Mouse (Mus musculus) embryonic facial prominence, embryonic 14.5 days (tissue): ENCODE measurements around the gene Unc45b. TPM values are rescaled to one million over a fixed set of nuclear protein-coding genes. Genes with fewer than 3 reads are reported as not detected.
A peak's percentile ranks its signal among the peaks of the same experiment; 100 is the strongest.

Experiments used
- ATAC-seq: fragments of 200-750 bp; cut with Nextera tagmentation; 2 replicates; pipeline ENCODE4 v1.8.0; 2017; ENCODE audit warnings: low read depth, moderate number of reproducible peaks, moderate TSS enrichment
- DNase-seq: peaks from one replicate; pipeline ENCODE4 v3.0.0-alpha.2; 2015; ENCODE audit warnings: low spot score
- H3K27ac ChIP-seq: fragments of 300-500 bp; sonication (generic); replicated peaks from 2 replicates; pipeline ENCODE4 v1.5.1; 2014; ENCODE audit warnings: low read depth, mild to moderate bottlenecking, low read length, moderate library complexity
- H3K27me3 ChIP-seq: fragments of 300-500 bp; sonication (generic); replicated peaks from 2 replicates; pipeline ENCODE4 v1.6.1; 2014; ENCODE audit warnings: low read length; ENCODE audit not compliant: control insufficient read depth, insufficient read depth
- H3K36me3 ChIP-seq: fragments of 300-500 bp; sonication (generic); 2 replicates; pipeline ENCODE4 v1.6.1; 2014; ENCODE audit warnings: low read length, mixed read lengths; ENCODE audit not compliant: control insufficient read depth, insufficient read depth
- H3K4me1 ChIP-seq: fragments of 300-500 bp; sonication (generic); 2 replicates; pipeline ENCODE4 v1.6.1; 2014; ENCODE audit warnings: antibody characterized with exemption, low read length; ENCODE audit not compliant: control insufficient read depth, insufficient read depth
- H3K4me2 ChIP-seq: fragments of 300-500 bp; sonication (generic); 2 replicates; pipeline ENCODE4 v1.6.1; 2014; ENCODE audit warnings: low read depth, mild to moderate bottlenecking, low read length, moderate library complexity, mixed read lengths
- H3K4me3 ChIP-seq: fragments of 300-500 bp; sonication (generic); 2 replicates; pipeline ENCODE4 v1.5.1; 2014; ENCODE audit warnings: low read depth, mild to moderate bottlenecking, low read length
- H3K9ac ChIP-seq: fragments of 300-500 bp; sonication (generic); 2 replicates; pipeline ENCODE4 v1.6.1; 2014; ENCODE audit warnings: low read depth, mild to moderate bottlenecking, low read length, moderate library complexity, mixed read lengths
- H3K9me3 ChIP-seq: fragments of 300-500 bp; sonication (generic); 2 replicates; pipeline ENCODE4 v1.6.1; 2016; ENCODE audit warnings: low read length; ENCODE audit not compliant: control insufficient read depth
- WGBS: fragments of 180-500 bp; shearing (Covaris S2); extraction: QIAGEN DNeasy Blood & Tissue Kit; methylation state at CpG from one replicate; pipeline ENCODE4 v1.1.7; 2014; 5-methylcytosine and 5-hydroxymethylcytosine counted together
- polyA plus RNA-seq: library from polyadenylated mRNA; unstranded; fragments of >200 nt; fragmentation: Nextera tagmentation; extraction: Ambion mirVana; gene quantifications from 2 replicates; pipeline ENCODE4 v1.2.1, GENCODE M21; 2014

Unc45b gene
- polyA plus RNA-seq, 1 experiment from 2014 or later: 44.5 TPM

- WGBS: 67% methylated on average over 9 of the region's 9 CpGs
- H3K9ac ChIP-seq: peak overlapping the region; percentile 74; the same call in 1 of the 2 replicates
- no peaks in the 10 kb centered on the region for H3K36me3 ChIP-seq
- H3K9me3 ChIP-seq: no peaks in the 10 kb centered on the region
- no peak overlapping the region for H3K27ac ChIP-seq
- no peaks in the 10 kb centered on the region for H3K4me1 ChIP-seq
- H3K4me2 ChIP-seq: peak overlapping the region; percentile 83
- H3K27me3 ChIP-seq: no peaks in the 10 kb centered on the region
- ATAC-seq (no peak), DNase-seq (no peak)
- H3K4me3 ChIP-seq: peak overlapping the region; percentile 81
Measured at GRCm38 (mm10) chr11:82869506-82870172, 40.7 kb upstream of the Unc45b start.

- ATAC-seq: peak; percentile 38; the same call in 1 of the 2 replicates
- H3K4me2 ChIP-seq: peak overlapping the region; percentile 83
- no peaks in the 10 kb centered on the region for H3K9me3 ChIP-seq
- H3K36me3 ChIP-seq: no peaks in the 10 kb centered on the region
- WGBS: 5% methylated on average over 27 of the region's 36 CpGs
- H3K9ac ChIP-seq: peak overlapping the region; percentile 74
- peak overlapping the region; percentile 52; the same call in 1 of the 2 replicates for H3K27ac ChIP-seq
- no peaks in the 10 kb centered on the region for H3K4me1 ChIP-seq
- peak; percentile 48 for DNase-seq
- peak overlapping the region; percentile 81 for H3K4me3 ChIP-seq
- no peaks in the 10 kb centered on the region for H3K27me3 ChIP-seq
Measured at GRCm38 (mm10) chr11:82870173-82871030, 39.9 kb upstream of the Unc45b start.

- Histone ChIP-seq H3K27me3 (no peaks in the 10 kb centered on the region), H3K4me2 (peak within 1 kb of the TSS; percentile 83), H3K27ac (peak within 1 kb of the TSS; percentile 52; the same call in 1 of the 2 replicates), H3K4me3 (peak within 1 kb of the TSS; percentile 81), H3K4me1 (no peaks in the 10 kb centered on the region), H3K9me3 (no peaks in the 10 kb centered on the region), H3K36me3 (no peaks in the 10 kb centered on the region), H3K9ac (peak within 1 kb of the TSS; percentile 74)
- peak; percentile 96 for DNase-seq
- peak; percentile 98 for ATAC-seq
- WGBS: 0% methylated on average over 13 of the region's 43 CpGs
Measured at GRCm38 (mm10) chr11:82871031-82871446, 39.3 kb upstream of the Unc45b start, which contains the start of gene Rffl. Gene Rffl, minus strand, starts transcription at chr11:82871210.

GRCm38 (mm10) chr11:82874924-82875323 lies 35.4 kb upstream of the Unc45b start:
- 0 out of 2 replicates have a peak, but pooled peaks cover 8% of the 10 kb centered on the region for H3K36me3 ChIP-seq
- H3K9me3 ChIP-seq: no peaks in the 10 kb centered on the region
- no peak overlapping the region for H3K4me3 ChIP-seq
- no peaks in the 10 kb centered on the region for H3K27me3 ChIP-seq
- no peak for ATAC-seq
- H3K4me1 ChIP-seq: no peaks in the 10 kb centered on the region
- DNase-seq: no peak
- no peak overlapping the region for H3K9ac ChIP-seq
- H3K4me2 ChIP-seq: no peak overlapping the region
- 72% methylated on average over 5 of the region's 5 CpGs for WGBS
- no peak overlapping the region for H3K27ac ChIP-seq

GRCm38 (mm10) chr11:82875631-82876030 lies 34.7 kb upstream of the Unc45b start:
- Histone ChIP-seq H3K4me1 (no peaks in the 10 kb centered on the region), H3K9me3 (no peaks in the 10 kb centered on the region), H3K27ac (no peak overlapping the region), H3K36me3 (0 out of 2 replicates have a peak, but pooled peaks cover 8% of the 10 kb centered on the region), H3K4me3 (no peak overlapping the region), H3K27me3 (no peaks in the 10 kb centered on the region), H3K9ac (no peak overlapping the region), H3K4me2 (no peak overlapping the region)
- DNase-seq (no peak), ATAC-seq (no peak)
- WGBS: 86% methylated on average over 5 of the region's 5 CpGs

- Histone ChIP-seq H3K4me1 (no peaks in the 10 kb centered on the region), H3K9me3 (no peaks in the 10 kb centered on the region), H3K4me3 (no peak overlapping the region), H3K9ac (no peak overlapping the region), H3K4me2 (no peak overlapping the region), H3K36me3 (peaks cover 16% of the 10 kb centered on the region; the same call in 1 of the 2 replicates), H3K27me3 (no peaks in the 10 kb centered on the region), H3K27ac (no peak overlapping the region)
- DNase-seq (peak; percentile 18), ATAC-seq (peak; percentile 60; the same call in 1 of the 2 replicates)
- WGBS: 81% methylated on average over 7 of the region's 7 CpGs
Measured at GRCm38 (mm10) chr11:82877726-82878344, 32.5 kb upstream of the Unc45b start.

GRCm38 (mm10) chr11:82883180-82883579 lies 27.2 kb upstream of the Unc45b start:
- 0 out of 2 replicates have a peak, but pooled peaks cover under 1% of the 10 kb centered on the region for H3K4me1 ChIP-seq
- WGBS: 62% methylated on average over 8 of the region's 8 CpGs
- H3K27me3 ChIP-seq: no peaks in the 10 kb centered on the region
- no peak overlapping the region for H3K4me3 ChIP-seq
- no peaks in the 10 kb centered on the region for H3K9me3 ChIP-seq
- no peak overlapping the region for H3K27ac ChIP-seq
- H3K4me2 ChIP-seq: no peak overlapping the region
- DNase-seq (no peak), ATAC-seq (no peak)
- H3K36me3 ChIP-seq: peaks cover 20% of the 10 kb centered on the region; the same call in 1 of the 2 replicates
- no peak overlapping the region for H3K9ac ChIP-seq

GRCm38 (mm10) chr11:82886559-82886958 lies 23.8 kb upstream of the Unc45b start:
- no peak overlapping the region for H3K9ac ChIP-seq
- 0 out of 2 replicates have a peak, but pooled peaks cover 16% of the 10 kb centered on the region for H3K4me1 ChIP-seq
- no peaks in the 10 kb centered on the region for H3K27me3 ChIP-seq
- no peak overlapping the region for H3K4me3 ChIP-seq
- H3K9me3 ChIP-seq: no peaks in the 10 kb centered on the region
- no peak overlapping the region for H3K27ac ChIP-seq
- 90% methylated on average over 3 of the region's 3 CpGs for WGBS
- ATAC-seq: no peak
- 0 out of 2 replicates have a peak, but pooled peaks cover 9% of the 10 kb centered on the region for H3K36me3 ChIP-seq
- H3K4me2 ChIP-seq: no peak overlapping the region
- no peak for DNase-seq
